Mouse (Mus musculus): Measurements from ENCODE around the gene Slc8b1. TPM values are rescaled to one million over a fixed set of nuclear protein-coding genes. Genes with fewer than 3 reads are reported as not detected.

Gene Slc8b1
- polyA plus RNA-seq, 1 experiment from 2014 or later = 2.1 TPM

DNA sequence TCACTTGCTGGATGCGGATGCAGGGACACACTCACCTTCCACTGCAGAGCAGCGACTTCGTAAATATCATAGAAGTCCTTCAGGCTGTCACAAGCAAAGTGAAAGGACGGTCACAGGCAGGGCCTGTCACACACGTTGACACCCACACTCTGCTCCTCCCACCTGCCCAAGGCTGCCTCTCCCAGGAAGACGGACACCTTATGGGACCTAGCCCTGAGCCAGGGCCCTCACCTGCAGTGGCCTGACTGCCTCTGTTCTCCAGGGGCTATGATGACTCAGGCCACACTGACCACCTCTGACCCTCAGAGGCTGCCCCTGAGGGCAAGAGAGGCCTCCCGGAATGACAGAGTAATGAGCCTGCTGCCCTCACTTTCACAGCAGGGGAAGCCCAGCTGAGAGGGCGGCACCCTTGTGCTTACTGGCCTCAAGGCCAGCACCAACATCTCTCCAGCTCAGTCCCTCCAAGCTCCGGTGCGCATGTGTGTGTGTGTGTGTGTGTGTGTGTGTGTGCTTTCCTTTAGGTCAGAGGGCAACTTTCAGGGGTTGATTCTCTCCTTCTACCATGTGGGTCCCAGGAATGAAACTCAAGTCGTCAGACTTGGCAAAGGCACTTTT lies 37.4 kb downstream of the Slc8b1 start:
- no peak overlapping the region for H3K27ac ChIP-seq (ENCODE audit: low read depth, low read length)
- 0 out of 2 replicates have a peak, but pooled peaks cover 3% of the 10 kb centered on the region for H3K4me1 ChIP-seq (ENCODE audit: control insufficient read depth, insufficient read depth, low read length)
- no peak overlapping the region for H3K9ac ChIP-seq (ENCODE audit: low read depth, low read length)
- no peaks in the 10 kb centered on the region for H3K27me3 ChIP-seq (ENCODE audit: control insufficient read depth, insufficient read depth, low read length)
- H3K4me2 ChIP-seq = no peak overlapping the region
- no peaks in the 10 kb centered on the region for H3K9me3 ChIP-seq (replicated peaks; ENCODE audit: control insufficient read depth, low read length)
- ATAC-seq (replicated peaks; ENCODE audit: insufficient number of reproducible peaks, low FRiP score, low TSS enrichment) = no peak
- peaks cover 12% of the 10 kb centered on the region for H3K36me3 ChIP-seq (ENCODE audit: control insufficient read depth, insufficient read depth, low read length)
- 69% methylated on average over 11 of the region's 11 CpGs for whole genome bisulfite sequencing (ENCODE audit: insufficient replicate concordance)
- H3K4me3 ChIP-seq (ENCODE audit: low read depth, low read length) = no peak overlapping the region

DNA sequence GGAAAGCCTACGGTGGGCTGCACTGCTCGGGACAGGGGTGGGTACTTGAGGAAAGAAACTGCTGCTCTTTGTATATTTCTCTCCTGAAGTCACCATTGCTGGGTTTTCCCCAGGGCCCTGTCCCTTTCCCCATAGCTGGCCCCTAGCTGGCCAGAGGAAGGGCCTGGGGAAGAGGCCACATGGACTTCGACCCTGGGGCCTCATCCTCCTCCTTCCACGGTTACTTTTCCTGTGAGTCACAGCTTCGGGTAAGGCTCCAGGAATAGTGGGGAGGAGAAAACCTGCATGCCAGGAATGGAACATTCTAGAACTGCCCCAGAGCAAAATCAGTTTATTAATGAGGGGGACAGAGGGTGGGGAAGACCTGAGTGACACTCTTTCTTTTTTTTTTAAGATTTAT lies 39.2 kb downstream of the Slc8b1 start:
- Histone ChIP-seq H3K9ac (ENCODE audit: low read depth, low read length) (no peak overlapping the region), H3K27me3 (ENCODE audit: control insufficient read depth, insufficient read depth, low read length) (no peaks in the 10 kb centered on the region), H3K4me2 (no peak overlapping the region), H3K9me3 (replicated peaks; ENCODE audit: control insufficient read depth, low read length) (no peaks in the 10 kb centered on the region), H3K36me3 (ENCODE audit: control insufficient read depth, insufficient read depth, low read length) (peaks cover 12% of the 10 kb centered on the region), H3K4me3 (ENCODE audit: low read depth, low read length) (no peak overlapping the region), H3K4me1 (ENCODE audit: control insufficient read depth, insufficient read depth, low read length) (0 out of 2 replicates have a peak, but pooled peaks cover 3% of the 10 kb centered on the region), H3K27ac (ENCODE audit: low read depth, low read length) (no peak overlapping the region)
- WGBS (ENCODE audit: insufficient replicate concordance) = 66% methylated on average over 5 of the region's 5 CpGs
- no peak for ATAC-seq (replicated peaks; ENCODE audit: insufficient number of reproducible peaks, low FRiP score, low TSS enrichment)

- Histone ChIP-seq H3K27me3 (ENCODE audit: control insufficient read depth, insufficient read depth, low read length) (no peaks in the 10 kb centered on the region), H3K36me3 (ENCODE audit: control insufficient read depth, insufficient read depth, low read length) (peaks cover 14% of the 10 kb centered on the region), H3K4me3 (ENCODE audit: low read depth, low read length) (no peak overlapping the region), H3K4me2 (no peak overlapping the region), H3K9me3 (replicated peaks; ENCODE audit: control insufficient read depth, low read length) (no peaks in the 10 kb centered on the region), H3K9ac (ENCODE audit: low read depth, low read length) (no peak overlapping the region), H3K27ac (ENCODE audit: low read depth, low read length) (no peak overlapping the region), H3K4me1 (ENCODE audit: control insufficient read depth, insufficient read depth, low read length) (0 out of 2 replicates have a peak, but pooled peaks cover 3% of the 10 kb centered on the region)
- ATAC-seq (replicated peaks; ENCODE audit: insufficient number of reproducible peaks, low FRiP score, low TSS enrichment) = no peak
- 92% methylated on average over 5 of the region's 5 CpGs for WGBS (ENCODE audit: insufficient replicate concordance)
Observed at GRCm38 (mm10) chr5:120550673-120551072, 39.7 kb downstream of the Slc8b1 start.

DNA sequence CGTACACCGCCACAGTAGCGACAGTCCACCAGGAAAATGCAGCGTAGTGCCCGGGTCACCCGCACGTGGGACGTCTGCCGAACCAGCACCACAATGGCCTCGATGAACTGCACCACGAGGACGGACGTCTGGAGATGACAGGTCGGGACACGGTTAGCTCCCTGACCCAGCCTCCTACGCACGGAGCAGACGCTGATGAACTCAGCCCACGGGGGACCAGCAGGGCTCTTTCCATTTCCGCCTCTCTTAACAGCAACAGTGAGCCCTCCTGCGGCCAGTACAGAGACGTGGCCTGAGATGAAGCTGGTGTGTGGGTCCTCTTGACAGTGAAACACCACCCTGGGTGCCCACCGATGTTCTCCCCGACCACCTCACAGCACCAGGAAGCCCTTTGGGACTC lies 44.9 kb downstream of the Slc8b1 start:
- Histone ChIP-seq H3K4me2 (no peak overlapping the region), H3K4me3 (ENCODE audit: low read depth, low read length) (no peak overlapping the region), H3K4me1 (ENCODE audit: control insufficient read depth, insufficient read depth, low read length) (peaks cover 21% of the 10 kb centered on the region), H3K27ac (ENCODE audit: low read depth, low read length) (no peak overlapping the region), H3K27me3 (ENCODE audit: control insufficient read depth, insufficient read depth, low read length) (no peaks in the 10 kb centered on the region), H3K9ac (ENCODE audit: low read depth, low read length) (no peak overlapping the region), H3K9me3 (replicated peaks; ENCODE audit: control insufficient read depth, low read length) (no peaks in the 10 kb centered on the region), H3K36me3 (ENCODE audit: control insufficient read depth, insufficient read depth, low read length) (peaks cover 18% of the 10 kb centered on the region)
- ATAC-seq (replicated peaks; ENCODE audit: insufficient number of reproducible peaks, low FRiP score, low TSS enrichment) = no peak
- 88% methylated on average over 24 of the region's 24 CpGs for WGBS (ENCODE audit: insufficient replicate concordance)

- Histone ChIP-seq H3K36me3 (ENCODE audit: control insufficient read depth, insufficient read depth, low read length) (peaks cover 10% of the 10 kb centered on the region; the same call in 1 of the 2 replicates), H3K27me3 (ENCODE audit: control insufficient read depth, insufficient read depth, low read length) (no peaks in the 10 kb centered on the region), H3K9me3 (replicated peaks; ENCODE audit: control insufficient read depth, low read length) (no peaks in the 10 kb centered on the region), H3K4me2 (no peak overlapping the region), H3K27ac (ENCODE audit: low read depth, low read length) (no peak overlapping the region), H3K4me3 (ENCODE audit: low read depth, low read length) (no peak overlapping the region), H3K4me1 (ENCODE audit: control insufficient read depth, insufficient read depth, low read length) (peaks cover 30% of the 10 kb centered on the region), H3K9ac (ENCODE audit: low read depth, low read length) (no peak overlapping the region)
- no peak for ATAC-seq (replicated peaks; ENCODE audit: insufficient number of reproducible peaks, low FRiP score, low TSS enrichment)
- 78% methylated on average over 8 of the region's 8 CpGs for WGBS (ENCODE audit: insufficient replicate concordance)
Observed at GRCm38 (mm10) chr5:120558041-120558440, 47.1 kb downstream of the Slc8b1 start.

GRCm38 (mm10) chr5:120558762-120559161 lies 47.8 kb downstream of the Slc8b1 start:
- H3K9ac ChIP-seq (ENCODE audit: low read depth, low read length) = no peak overlapping the region
- WGBS (ENCODE audit: insufficient replicate concordance) = 51% methylated on average over 14 of the region's 14 CpGs

GRCm38 (mm10) chr5:120560129-120560615 lies 49.2 kb downstream of the Slc8b1 start:
- Histone ChIP-seq H3K27ac (ENCODE audit: low read depth, low read length) (0 out of 2 replicates have a peak overlapping the region, but pooled peaks have one; percentile 10), H3K4me3 (ENCODE audit: low read depth, low read length) (no peak overlapping the region), H3K36me3 (ENCODE audit: control insufficient read depth, insufficient read depth, low read length) (peaks cover 8% of the 10 kb centered on the region; the same call in 1 of the 2 replicates), H3K4me1 (ENCODE audit: control insufficient read depth, insufficient read depth, low read length) (peaks cover 35% of the 10 kb centered on the region), H3K27me3 (ENCODE audit: control insufficient read depth, insufficient read depth, low read length) (no peaks in the 10 kb centered on the region), H3K4me2 (peak overlapping the region; percentile 24; the same call in 1 of the 2 replicates), H3K9ac (ENCODE audit: low read depth, low read length) (no peak overlapping the region), H3K9me3 (replicated peaks; ENCODE audit: control insufficient read depth, low read length) (no peaks in the 10 kb centered on the region)
- WGBS (ENCODE audit: insufficient replicate concordance) = 74% methylated on average over 9 of the region's 9 CpGs
- no peak for ATAC-seq (replicated peaks; ENCODE audit: insufficient number of reproducible peaks, low FRiP score, low TSS enrichment)

More at GRCm38 (mm10) chr5:120558762-120559161, 47.8 kb downstream of the Slc8b1 start:
- H3K4me1 ChIP-seq (ENCODE audit: control insufficient read depth, insufficient read depth, low read length) = peaks cover 35% of the 10 kb centered on the region
- no peaks in the 10 kb centered on the region for H3K27me3 ChIP-seq (ENCODE audit: control insufficient read depth, insufficient read depth, low read length)
- H3K9me3 ChIP-seq (replicated peaks; ENCODE audit: control insufficient read depth, low read length) = no peaks in the 10 kb centered on the region
- ATAC-seq (replicated peaks; ENCODE audit: insufficient number of reproducible peaks, low FRiP score, low TSS enrichment) = no peak
- H3K27ac ChIP-seq (ENCODE audit: low read depth, low read length) = no peak overlapping the region
- H3K36me3 ChIP-seq (ENCODE audit: control insufficient read depth, insufficient read depth, low read length) = peaks cover 8% of the 10 kb centered on the region; the same call in 1 of the 2 replicates
- H3K4me2 ChIP-seq = no peak overlapping the region
- H3K4me3 ChIP-seq (ENCODE audit: low read depth, low read length) = no peak overlapping the region

DNA sequence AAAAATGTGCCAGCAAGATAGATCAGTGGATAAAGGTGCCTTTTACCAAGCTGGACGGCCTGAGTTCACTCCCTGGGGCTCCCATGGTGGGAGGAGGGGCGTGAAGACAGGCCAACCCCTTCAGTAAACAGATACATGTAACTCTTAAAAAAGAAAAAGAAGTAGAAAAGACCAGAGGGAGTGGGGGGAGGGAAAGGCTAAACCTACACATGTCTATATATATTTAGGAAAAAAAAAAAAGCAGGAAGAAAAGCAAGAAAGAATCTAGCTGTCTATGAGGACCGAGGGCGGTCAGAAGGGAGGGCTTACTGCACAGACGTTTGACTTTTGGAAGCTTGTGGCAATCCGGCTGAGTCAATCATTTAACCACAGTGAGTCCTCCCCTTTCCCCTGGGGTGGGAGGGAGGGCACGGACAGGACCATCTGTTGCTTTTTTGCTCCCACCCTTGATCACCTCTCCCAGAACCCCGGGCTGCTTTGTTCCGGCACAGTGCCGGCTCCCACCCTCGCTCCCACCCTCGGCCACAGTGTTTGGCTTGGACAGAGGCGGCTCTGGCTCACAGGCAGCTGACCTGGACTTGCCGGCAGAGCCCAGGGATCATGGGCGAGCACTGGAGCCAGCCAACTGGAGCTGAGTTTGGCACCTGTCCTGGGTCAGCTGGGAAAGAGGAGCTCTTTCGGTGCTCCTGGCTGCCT lies 49.8 kb downstream of the Slc8b1 start:
- H3K9me3 ChIP-seq (replicated peaks; ENCODE audit: control insufficient read depth, low read length) = no peaks in the 10 kb centered on the region
- peaks cover 39% of the 10 kb centered on the region for H3K4me1 ChIP-seq (ENCODE audit: control insufficient read depth, insufficient read depth, low read length)
- H3K27me3 ChIP-seq (ENCODE audit: control insufficient read depth, insufficient read depth, low read length) = no peaks in the 10 kb centered on the region
- WGBS (ENCODE audit: insufficient replicate concordance) = 20% methylated on average over 16 of the region's 16 CpGs
- no peak; the same call in 1 of the 2 replicates for ATAC-seq (replicated peaks; ENCODE audit: insufficient number of reproducible peaks, low FRiP score, low TSS enrichment)
- 0 out of 2 replicates have a peak overlapping the region, but pooled peaks have one; percentile 5 for H3K9ac ChIP-seq (ENCODE audit: low read depth, low read length)
- H3K27ac ChIP-seq (ENCODE audit: low read depth, low read length) = 0 out of 2 replicates have a peak overlapping the region, but pooled peaks have one; percentile 29
- H3K4me2 ChIP-seq = peak overlapping the region; percentile 40; the same call in 1 of the 2 replicates
- no peak overlapping the region for H3K4me3 ChIP-seq (ENCODE audit: low read depth, low read length)
- H3K36me3 ChIP-seq (ENCODE audit: control insufficient read depth, insufficient read depth, low read length) = peaks cover 5% of the 10 kb centered on the region; the same call in 1 of the 2 replicates
